Mouse (Mus musculus): ENCODE results near the gene Fbxo34.
"Not testable (repeated sequence)": the region's sequence is repeated elsewhere in the genome, so short reads cannot be mapped to it uniquely, and the experiment has no call there.

Gene Fbxo34

DNA sequence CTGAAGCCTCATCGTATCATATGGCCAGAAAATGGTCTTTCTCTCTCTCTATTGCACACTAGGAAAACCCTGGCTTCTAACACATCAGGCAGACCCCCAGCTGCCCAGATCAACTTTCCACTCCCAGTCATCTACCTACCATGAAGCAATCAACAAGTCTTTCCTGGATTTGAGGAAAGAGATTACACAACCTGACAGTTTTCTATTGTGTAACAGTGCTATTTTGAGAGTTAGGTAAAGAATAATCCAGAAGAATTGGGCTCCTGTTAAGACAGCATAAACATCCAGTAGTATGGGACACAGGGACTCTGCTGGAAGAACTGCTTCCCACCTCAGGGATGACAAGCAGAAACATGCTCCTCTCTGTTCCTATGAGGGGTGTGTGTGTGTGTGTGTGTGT is 112.3 kb downstream of the Fbxo34 start:
- no peak for DNase-seq (ENCODE audit: low spot score)

DNA sequence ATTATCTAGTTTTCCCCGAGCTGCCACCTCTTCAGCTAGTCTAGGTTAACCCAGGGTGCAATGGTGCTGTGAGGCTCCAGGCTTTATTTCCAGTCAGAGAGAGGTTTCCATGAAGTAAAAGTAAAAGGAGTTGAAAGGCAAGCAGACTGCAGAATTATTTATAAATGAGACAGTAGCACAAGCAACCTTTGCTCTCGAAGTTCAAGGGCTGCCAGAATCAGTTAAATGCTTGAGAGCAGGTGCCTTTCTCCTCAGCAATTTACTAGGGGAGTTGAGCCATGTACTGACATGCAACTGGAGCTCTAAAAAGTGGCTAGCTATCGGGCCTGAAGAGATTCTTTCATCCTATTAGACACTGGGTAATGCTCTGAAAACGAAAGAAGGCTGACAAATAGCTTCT is 112.9 kb downstream of the Fbxo34 start:
- DNase-seq (ENCODE audit: low spot score) = no peak

DNA sequence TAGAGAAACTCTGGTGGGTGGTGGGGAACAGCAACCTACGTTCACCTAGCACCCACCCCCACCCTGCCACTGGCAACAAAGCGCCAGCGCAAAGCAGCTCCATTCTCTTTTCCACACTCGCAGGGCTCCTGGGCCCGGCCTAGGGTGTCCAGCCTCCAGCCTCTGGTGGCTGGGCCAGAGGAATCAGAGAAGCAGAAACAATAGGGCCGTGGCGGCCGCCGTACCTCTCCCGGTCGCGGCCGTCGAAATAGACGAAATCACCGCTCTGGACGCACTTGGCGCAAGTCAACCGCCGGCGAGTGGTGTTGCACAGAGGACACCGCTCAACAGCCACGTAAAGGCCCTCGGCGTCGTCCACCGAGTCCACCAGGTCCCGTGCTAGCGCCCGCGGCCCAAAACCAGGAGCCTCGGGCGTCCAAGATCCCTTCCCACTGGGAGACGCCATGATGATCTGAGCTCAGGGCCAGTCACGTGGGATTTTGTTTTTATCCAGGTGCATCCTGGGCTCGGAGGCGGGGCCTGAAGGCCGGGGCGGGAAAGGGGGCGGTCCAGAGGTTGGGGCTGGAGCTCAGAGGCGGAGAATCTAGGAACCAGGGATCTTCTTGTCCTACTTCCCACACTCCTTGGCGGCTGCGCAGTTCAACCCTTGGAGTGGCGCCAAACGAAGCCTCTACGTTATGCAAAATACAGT is 117.9 kb downstream of the Fbxo34 start:
- peak; percentile 96 for DNase-seq (ENCODE audit: low spot score)

DNA sequence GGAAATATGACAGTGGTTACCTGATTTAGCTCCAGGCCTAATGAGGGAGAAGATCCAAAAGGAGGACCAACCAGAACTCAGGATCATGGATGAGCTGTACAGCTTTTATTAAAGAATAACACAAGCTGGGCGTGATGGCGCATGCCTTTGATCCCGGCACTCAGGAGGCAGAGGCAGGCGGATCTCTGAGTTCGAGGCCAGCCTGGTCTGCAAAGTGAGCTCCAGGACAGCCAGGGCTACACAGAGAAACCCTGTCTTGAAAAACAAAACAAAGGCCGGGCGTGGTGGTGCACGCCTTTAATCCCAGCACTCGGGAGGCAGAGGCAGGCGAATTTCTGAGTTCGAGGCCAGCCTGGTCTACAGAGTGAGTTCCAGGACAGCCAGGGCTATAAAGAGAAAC is 120.3 kb downstream of the Fbxo34 start, which contains the start of gene Atg14:
TSS of gene Atg14 (minus strand) at position 101 of the 400 bp plus-strand sequence.
- DNase-seq (ENCODE audit: low spot score) = not testable (repeated sequence)

DNA sequence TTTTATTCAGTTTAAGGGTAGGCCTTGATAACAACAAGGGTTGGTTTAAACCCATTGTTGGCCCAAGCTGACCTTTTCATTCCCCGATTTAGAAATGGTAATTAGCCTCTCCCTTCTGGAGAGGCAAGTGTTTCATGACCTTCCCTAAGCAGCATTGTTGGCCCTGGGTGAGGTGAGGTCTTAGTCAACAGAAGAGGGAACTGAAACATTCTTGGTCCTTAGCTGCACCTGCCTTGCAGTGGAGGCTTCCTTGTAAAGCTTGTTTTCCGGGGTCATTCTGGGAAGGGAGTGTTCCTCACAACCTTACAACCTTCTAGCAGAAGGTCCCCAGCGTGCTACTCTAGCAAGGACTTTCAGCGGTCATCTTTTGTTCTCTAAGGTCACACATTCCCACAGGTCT is 122.5 kb downstream of the Fbxo34 start:
- no peak for DNase-seq (ENCODE audit: low spot score)

DNA sequence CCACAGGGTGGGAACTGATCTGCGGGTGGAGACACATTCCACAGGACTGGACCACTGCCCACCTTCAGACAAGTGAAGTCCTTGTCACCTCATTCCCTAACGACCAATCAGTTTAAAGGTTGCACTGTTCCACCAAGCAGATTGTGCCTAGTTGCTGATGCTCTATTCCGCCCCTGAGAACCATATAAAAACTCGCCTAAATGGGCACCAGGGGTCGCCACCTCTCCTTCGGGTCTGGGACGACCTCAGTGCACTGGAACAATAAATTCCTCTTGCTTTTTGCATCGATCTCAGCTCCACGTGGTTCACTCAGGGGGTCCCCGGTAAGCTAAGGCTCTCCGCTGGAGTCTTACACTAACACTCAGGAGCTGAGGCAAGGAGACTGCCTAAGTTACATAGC is 124.5 kb downstream of the Fbxo34 start:
- no peak for DNase-seq (ENCODE audit: low spot score)

DNA sequence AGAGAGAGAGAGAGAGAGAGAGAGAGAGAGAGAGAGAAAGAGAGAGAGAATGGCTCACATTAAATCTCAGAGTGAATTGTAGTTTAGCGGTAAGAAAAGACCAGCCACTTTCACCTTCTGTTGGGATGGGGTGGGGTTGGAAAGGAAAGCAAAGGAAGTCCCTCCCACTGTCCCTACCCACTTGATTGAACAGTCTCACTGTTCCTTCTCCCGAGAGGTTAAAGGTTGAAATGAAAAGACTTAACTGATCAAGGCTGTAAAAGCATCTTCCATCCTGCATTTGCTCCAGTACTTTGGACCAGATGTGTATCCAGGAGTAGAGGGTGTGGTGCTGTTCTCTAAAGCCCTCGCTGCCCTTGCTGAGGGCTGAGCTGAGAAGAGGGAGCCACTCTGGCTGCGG is 126.5 kb downstream of the Fbxo34 start:
- DNase-seq (ENCODE audit: low spot score) = no peak

DNA sequence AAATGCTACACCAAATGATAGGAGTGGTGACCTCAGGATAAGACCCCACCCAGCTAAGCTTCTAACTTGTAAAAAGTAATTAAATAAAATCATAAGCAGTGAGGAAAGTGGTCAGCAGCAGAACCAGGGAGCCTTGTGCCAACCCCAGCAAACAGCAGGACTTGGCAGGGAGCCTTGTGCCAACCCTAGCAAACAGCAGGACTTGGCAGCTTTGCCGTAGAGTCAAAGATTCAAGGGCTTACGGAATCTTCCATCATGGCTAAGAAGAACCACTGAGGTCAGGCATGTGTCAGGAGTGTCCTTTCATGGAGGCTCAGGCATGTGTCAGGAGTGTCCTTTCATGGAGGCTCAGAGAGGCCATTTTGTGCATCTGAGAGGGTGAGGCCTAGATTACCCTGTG is 127.9 kb downstream of the Fbxo34 start:
- DNase-seq (ENCODE audit: low spot score) = no peak

DNA sequence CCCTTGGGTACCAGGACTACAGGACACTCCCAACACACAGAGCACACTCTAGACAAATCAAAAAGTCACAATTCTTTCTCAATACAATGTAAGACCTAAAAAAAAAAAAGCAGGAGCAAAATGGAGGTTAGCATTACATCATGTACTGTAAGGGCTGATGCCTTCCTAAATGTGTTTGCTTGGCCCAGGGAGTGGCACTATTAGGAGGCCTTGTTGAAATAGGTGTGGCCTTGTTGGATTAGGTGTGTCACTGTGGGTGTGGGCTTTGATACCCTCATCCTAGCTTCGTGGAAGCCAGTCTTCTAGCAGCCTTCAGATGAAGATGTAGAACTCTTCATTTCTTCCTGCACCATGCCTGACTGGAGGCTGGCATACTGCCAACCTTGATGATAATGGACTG is 131.1 kb downstream of the Fbxo34 start:
- no peak for DNase-seq (ENCODE audit: low spot score)
